Mouse (Mus musculus) B cell, adult 2 months (primary cell): ENCODE data around the gene AI481877.
"Not testable (repeated sequence)": the region's sequence is repeated elsewhere in the genome, so short reads cannot be mapped to it uniquely, and the experiment has no call there.

Experiments used
- DNase-seq, 2 experiments: peaks; one replicate each; pipeline ENCODE4 v3.0.0; 2022

Gene AI481877

GRCm38 (mm10) chr4:59138507-59139033, at the start of gene AI481877:
AI481877 (minus strand) TSS chr4:59138983.
- DNase-seq = not testable (repeated sequence)

GRCm38 (mm10) chr4:59188474-59188801, 49.7 kb upstream of the AI481877 start:
- peak; percentile 22 to 31 for DNase-seq

- peak; percentile 66 to 70 for DNase-seq
These were observed 48.5 kb upstream of the AI481877 start for GRCm38 (mm10) chr4:59187289-59187688.

- peak in 1 of 2 experiments; percentile 21 for DNase-seq
These were observed 46.9 kb upstream of the AI481877 start for GRCm38 (mm10) chr4:59185671-59186070.

GRCm38 (mm10) chr4:59181320-59182271, 42.8 kb upstream of the AI481877 start:
- no peak for DNase-seq

- no peak for DNase-seq
These were observed 38.8 kb upstream of the AI481877 start for GRCm38 (mm10) chr4:59177566-59177965.

GRCm38 (mm10) chr4:59175929-59176328, 37.1 kb upstream of the AI481877 start:
- no peak for DNase-seq

GRCm38 (mm10) chr4:59175003-59175402, 36.2 kb upstream of the AI481877 start:
- DNase-seq = no peak

- DNase-seq = no peak
These were observed 34.6 kb upstream of the AI481877 start for GRCm38 (mm10) chr4:59173181-59173922.

GRCm38 (mm10) chr4:59172616-59173015, 33.8 kb upstream of the AI481877 start:
- no peak for DNase-seq

GRCm38 (mm10) chr4:59169981-59170380, 31.2 kb upstream of the AI481877 start:
- DNase-seq = no peak

- DNase-seq = no peak
These were observed 28.6 kb upstream of the AI481877 start for GRCm38 (mm10) chr4:59167251-59167847.

GRCm38 (mm10) chr4:59164034-59164433, 25.3 kb upstream of the AI481877 start:
- DNase-seq = no peak

- DNase-seq = no peak
These were observed 22.3 kb upstream of the AI481877 start for GRCm38 (mm10) chr4:59160959-59161670.

GRCm38 (mm10) chr4:59160289-59160688, 21.5 kb upstream of the AI481877 start:
- DNase-seq = no peak

GRCm38 (mm10) chr4:59157654-59158053, 18.9 kb upstream of the AI481877 start:
- DNase-seq = no peak

- DNase-seq = no peak
These were observed 18.3 kb upstream of the AI481877 start for GRCm38 (mm10) chr4:59156897-59157592.

GRCm38 (mm10) chr4:59151953-59152352, 13.2 kb upstream of the AI481877 start:
- DNase-seq = no peak

GRCm38 (mm10) chr4:59150907-59151306, 12.1 kb upstream of the AI481877 start:
- DNase-seq = no peak

- no peak for DNase-seq
These were observed 10.3 kb upstream of the AI481877 start for GRCm38 (mm10) chr4:59149043-59149442.

- no peak for DNase-seq
These were observed 9.8 kb downstream of the AI481877 start for GRCm38 (mm10) chr4:59128935-59129334.

GRCm38 (mm10) chr4:59125053-59125452, 13.7 kb downstream of the AI481877 start:
- DNase-seq = no peak
